Mouse (Mus musculus): ENCODE measurements around the gene Slc5a2. TPM values are rescaled to one million over a fixed set of nuclear protein-coding genes. Genes with fewer than 3 reads are reported as not detected.

The Slc5a2 gene
- total RNA-seq (2017): 0.75 TPM in 1 of 3 replicates, not detected in the others

- no peak for ATAC-seq (replicated peaks; ENCODE audit: insufficient number of reproducible peaks, low FRiP score, low TSS enrichment, poor library complexity, severe bottlenecking)
Measured at GRCm38 (mm10) chr7:128265411-128265810, at the start of gene Slc5a2. Gene Slc5a2, plus strand, starts transcription at chr7:128265657.

DNA sequence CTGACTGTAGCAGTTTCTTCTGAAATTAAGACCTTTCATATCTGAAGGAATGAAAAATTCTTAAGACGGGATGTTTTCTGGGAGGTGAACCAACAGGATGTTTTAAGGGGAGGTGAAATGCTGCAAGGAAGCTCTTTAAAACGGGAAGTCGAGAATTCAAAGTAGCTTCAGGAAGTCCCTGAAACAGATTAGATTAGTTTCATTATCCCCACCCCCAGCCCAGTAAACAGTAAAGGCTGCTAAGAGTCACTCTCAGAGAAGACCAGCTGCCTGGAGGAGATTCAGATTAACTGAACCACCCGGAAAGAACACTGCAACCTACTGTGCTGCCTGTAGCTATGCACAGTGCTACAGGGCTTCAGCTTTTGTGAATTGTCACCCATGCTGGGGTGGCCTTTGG is 45.5 kb upstream of the Slc5a2 start:
- ATAC-seq (replicated peaks; ENCODE audit: insufficient number of reproducible peaks, low FRiP score, low TSS enrichment, poor library complexity, severe bottlenecking): no peak

DNA sequence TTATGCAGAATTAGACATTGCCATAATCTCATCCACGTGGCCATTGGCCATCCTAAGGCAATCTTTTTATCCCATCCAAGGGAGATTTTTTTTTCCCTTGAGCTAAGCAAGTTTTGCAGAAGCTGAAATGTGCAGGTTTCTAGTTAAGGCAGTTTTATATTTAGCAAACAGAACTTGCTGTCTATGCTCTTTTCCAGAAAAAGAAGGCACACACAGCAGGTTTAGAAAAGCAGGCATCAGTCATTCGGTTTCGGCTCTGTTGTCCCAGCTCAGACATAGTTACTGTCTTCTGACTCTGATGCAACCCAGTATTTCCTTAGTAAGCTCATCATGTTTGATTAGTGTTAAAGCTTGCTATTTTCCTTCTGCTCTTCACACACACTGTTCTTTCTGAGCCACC is 44.5 kb upstream of the Slc5a2 start:
- ATAC-seq (replicated peaks; ENCODE audit: insufficient number of reproducible peaks, low FRiP score, low TSS enrichment, poor library complexity, severe bottlenecking): no peak

GRCm38 (mm10) chr7:128231741-128232140 is 33.7 kb upstream of the Slc5a2 start:
- ATAC-seq (replicated peaks; ENCODE audit: insufficient number of reproducible peaks, low FRiP score, low TSS enrichment, poor library complexity, severe bottlenecking): no peak

DNA sequence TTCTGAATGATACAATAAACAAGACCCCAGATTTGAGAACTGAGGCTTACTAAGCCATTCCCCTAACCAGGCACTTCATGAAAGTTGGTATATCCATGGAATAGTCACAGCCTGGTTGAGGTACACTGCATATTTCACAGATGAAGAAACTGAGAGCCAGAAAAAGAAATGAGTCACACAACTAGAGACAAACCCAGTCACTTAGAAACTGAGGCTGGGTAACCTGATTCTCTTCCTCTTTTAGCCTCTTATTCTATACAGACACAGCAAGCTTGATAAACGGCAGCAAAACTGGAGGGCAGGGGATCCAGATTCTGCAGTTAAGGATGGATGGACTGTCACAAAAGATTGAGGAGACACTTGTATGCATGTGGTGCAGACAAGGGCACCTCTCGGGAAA is 30.7 kb upstream of the Slc5a2 start:
- no peak for ATAC-seq (replicated peaks; ENCODE audit: insufficient number of reproducible peaks, low FRiP score, low TSS enrichment, poor library complexity, severe bottlenecking)

DNA sequence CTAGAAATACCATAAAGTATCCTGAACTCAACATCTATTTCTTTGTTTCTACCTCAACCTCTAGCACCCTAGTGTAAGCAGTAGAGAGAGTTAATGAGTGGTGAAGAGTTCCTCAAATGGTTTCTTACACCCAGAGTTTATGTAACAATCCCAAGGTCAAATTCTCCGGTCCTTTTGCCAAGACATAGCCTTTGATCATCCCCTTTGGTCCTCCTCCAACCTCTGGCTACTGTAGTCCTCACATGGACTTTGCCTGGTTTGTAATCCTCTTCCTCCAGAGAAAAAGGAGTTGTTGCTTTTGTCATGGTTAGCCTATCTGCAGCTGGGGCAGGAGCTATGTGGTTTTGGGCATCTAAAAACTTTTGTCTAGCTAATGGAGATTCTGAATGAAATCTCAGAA is 30.0 kb upstream of the Slc5a2 start:
- no peak for ATAC-seq (replicated peaks; ENCODE audit: insufficient number of reproducible peaks, low FRiP score, low TSS enrichment, poor library complexity, severe bottlenecking)

- no peak for ATAC-seq (replicated peaks; ENCODE audit: insufficient number of reproducible peaks, low FRiP score, low TSS enrichment, poor library complexity, severe bottlenecking)
Measured at GRCm38 (mm10) chr7:128236426-128236825, 29.0 kb upstream of the Slc5a2 start.

- ATAC-seq (replicated peaks; ENCODE audit: insufficient number of reproducible peaks, low FRiP score, low TSS enrichment, poor library complexity, severe bottlenecking): peak; percentile 7
Measured at GRCm38 (mm10) chr7:128236856-128237592, 28.4 kb upstream of the Slc5a2 start, which contains the start of gene Armc5. Gene Armc5, plus strand, starts transcription at chr7:128237342.

DNA sequence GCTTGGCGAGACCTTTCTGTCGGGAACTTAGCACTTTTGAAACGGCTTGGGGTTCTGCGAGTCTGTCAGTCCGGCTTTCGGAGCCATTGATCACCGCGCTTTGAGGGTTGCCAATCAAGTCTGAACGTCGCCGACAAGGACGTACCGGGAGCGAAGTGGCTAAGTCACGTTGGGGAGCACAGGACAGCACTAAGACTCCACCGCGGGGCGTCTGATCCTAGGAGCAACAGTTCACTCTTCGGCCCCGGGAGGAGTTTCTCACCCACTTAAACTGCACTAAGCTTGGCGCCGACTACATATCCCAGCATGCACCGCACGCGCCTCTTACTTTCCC is 27.9 kb upstream of the Slc5a2 start:
- ATAC-seq (replicated peaks; ENCODE audit: insufficient number of reproducible peaks, low FRiP score, low TSS enrichment, poor library complexity, severe bottlenecking): no peak

- ATAC-seq (replicated peaks; ENCODE audit: insufficient number of reproducible peaks, low FRiP score, low TSS enrichment, poor library complexity, severe bottlenecking): peak; percentile 67
Measured at GRCm38 (mm10) chr7:128237927-128238778, 27.3 kb upstream of the Slc5a2 start, which contains the start of gene 9130023H24Rik. Gene 9130023H24Rik, minus strand, starts transcription at chr7:128238031.

- ATAC-seq (replicated peaks; ENCODE audit: insufficient number of reproducible peaks, low FRiP score, low TSS enrichment, poor library complexity, severe bottlenecking): no peak
Measured at GRCm38 (mm10) chr7:128238991-128239390, 26.5 kb upstream of the Slc5a2 start.

- ATAC-seq (replicated peaks; ENCODE audit: insufficient number of reproducible peaks, low FRiP score, low TSS enrichment, poor library complexity, severe bottlenecking): no peak
Measured at GRCm38 (mm10) chr7:128240131-128240784, 25.2 kb upstream of the Slc5a2 start.

- no peak for ATAC-seq (replicated peaks; ENCODE audit: insufficient number of reproducible peaks, low FRiP score, low TSS enrichment, poor library complexity, severe bottlenecking)
Measured at GRCm38 (mm10) chr7:128242331-128242730, 23.1 kb upstream of the Slc5a2 start.

DNA sequence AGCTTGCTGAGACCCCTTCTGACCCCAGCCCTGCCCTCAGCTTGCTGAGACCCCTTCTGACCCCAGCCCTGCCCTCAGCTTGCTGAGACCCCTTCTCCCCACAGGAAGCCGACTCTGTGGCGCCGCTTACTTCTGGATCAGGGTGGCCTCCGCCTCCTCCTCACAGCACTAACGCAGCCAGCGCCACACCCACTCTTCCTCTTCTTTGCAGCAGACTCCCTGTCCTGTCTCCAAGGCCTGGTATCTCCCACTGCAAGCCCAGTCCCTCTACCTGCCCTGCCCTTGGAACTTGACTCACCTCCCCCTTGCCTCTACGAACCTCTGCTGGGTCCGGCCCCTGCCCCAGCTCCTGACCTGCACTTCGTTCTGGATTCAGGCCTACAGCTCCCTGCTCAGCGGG is 21.5 kb upstream of the Slc5a2 start:
- no peak for ATAC-seq (replicated peaks; ENCODE audit: insufficient number of reproducible peaks, low FRiP score, low TSS enrichment, poor library complexity, severe bottlenecking)

DNA sequence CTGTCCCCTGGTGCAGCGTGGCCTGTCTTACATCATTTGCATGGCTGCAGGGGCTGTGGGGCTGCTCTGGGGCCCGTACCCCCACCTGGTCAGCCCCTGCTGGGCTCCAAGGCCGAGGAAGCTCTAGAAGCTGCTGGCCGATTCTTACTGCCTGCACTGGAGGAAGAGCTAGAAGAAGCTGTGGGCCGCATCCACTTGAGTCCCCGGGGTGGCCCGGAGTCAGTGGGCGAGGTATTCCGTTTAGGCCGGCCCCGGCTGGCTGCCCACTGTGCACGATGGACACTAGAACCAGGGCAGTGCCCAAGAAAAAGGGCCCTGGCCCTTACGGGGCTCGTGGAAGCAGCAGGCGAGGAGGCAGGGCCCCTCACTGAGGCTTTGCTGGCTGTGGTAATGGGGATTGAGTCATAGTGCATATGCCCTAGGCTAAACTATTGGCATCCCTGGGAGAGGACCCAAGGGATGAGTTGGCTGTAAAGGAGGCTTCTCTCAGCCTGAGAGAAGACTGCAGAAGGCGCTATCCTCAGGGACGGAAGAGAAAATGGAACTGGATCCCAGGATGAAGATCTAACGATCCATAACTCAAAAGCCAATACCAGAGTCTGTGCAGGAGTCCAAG is 20.9 kb upstream of the Slc5a2 start:
- ATAC-seq (replicated peaks; ENCODE audit: insufficient number of reproducible peaks, low FRiP score, low TSS enrichment, poor library complexity, severe bottlenecking): no peak

GRCm38 (mm10) chr7:128245547-128245946 is 19.9 kb upstream of the Slc5a2 start:
- no peak for ATAC-seq (replicated peaks; ENCODE audit: insufficient number of reproducible peaks, low FRiP score, low TSS enrichment, poor library complexity, severe bottlenecking)

GRCm38 (mm10) chr7:128246496-128247391 is 18.7 kb upstream of the Slc5a2 start, which contains the start of gene Tgfb1i1:
Gene Tgfb1i1, plus strand, starts transcription at chr7:128246812.
- ATAC-seq (replicated peaks; ENCODE audit: insufficient number of reproducible peaks, low FRiP score, low TSS enrichment, poor library complexity, severe bottlenecking): no peak

- peak; percentile 62; the same call in 1 of the 2 replicates for ATAC-seq (replicated peaks; ENCODE audit: insufficient number of reproducible peaks, low FRiP score, low TSS enrichment, poor library complexity, severe bottlenecking)
Measured at GRCm38 (mm10) chr7:128247443-128247842, 18.0 kb upstream of the Slc5a2 start.

Data from monocyte, adult 5-6 weeks (primary cell).